Mouse (Mus musculus): ENCODE results near the gene Tlk1. TPM values are rescaled to one million over a fixed set of nuclear protein-coding genes. Genes with fewer than 3 reads are reported as not detected.

Tlk1 gene
- 9.1 TPM for polyA plus RNA-seq (2015; fragmentation: Illumina TruSeq; extraction: RNeasy Lipid Tissue Mini Kit (QIAGEN cat#74804); ENCODE audit: insufficient read depth, low read depth, low replicate concordance)

DNA sequence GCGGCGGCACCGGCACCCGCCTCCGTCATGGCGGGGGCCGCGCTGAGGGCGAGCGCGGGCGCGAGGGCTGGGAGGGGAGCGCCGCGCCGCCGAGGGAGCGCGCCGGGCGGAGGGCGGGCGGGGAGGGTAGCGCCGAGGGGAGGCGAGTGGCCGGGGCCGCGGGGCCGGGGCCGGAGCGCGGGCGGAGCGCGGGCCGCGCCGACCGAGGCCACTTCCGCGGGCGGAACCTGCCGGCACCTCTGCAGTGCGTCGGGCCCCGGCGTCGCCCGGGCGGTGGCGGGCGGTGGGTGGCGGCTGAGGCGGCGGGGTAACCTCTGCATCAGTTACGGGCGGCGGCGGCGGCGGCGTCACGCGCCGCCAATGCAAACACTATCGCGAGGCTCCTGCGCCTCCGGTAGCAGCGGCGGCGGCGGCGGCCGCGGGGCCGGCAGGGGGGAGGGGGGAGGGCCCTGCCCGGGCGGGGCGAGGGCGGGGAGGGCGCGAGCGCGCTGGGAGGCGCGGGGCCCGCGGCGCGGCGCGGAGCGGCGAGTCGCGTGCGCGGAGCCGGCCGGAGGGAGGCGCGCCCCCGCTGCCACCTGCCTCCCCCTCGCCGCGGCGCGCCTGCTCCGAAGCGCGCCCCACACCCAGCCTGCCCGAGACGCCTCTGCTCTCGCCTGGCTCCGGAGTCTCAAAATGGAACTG is at the start of gene Tlk1:
Gene Tlk1 (minus strand): TSS at position 358 of the 681 bp plus-strand sequence.

Other genes with a start within 250 kb of the Tlk1 start
- 57.3 TPM for gene Gorasp2, start 164.2 kb downstream of the Tlk1 start, polyA plus RNA-seq (2015; fragmentation: Illumina TruSeq; extraction: RNeasy Lipid Tissue Mini Kit (QIAGEN cat#74804); ENCODE audit: insufficient read depth, low read depth, low replicate concordance)
- not detected for gene Gm26558, start 163.6 kb downstream of the Tlk1 start, polyA plus RNA-seq (2015; fragmentation: Illumina TruSeq; extraction: RNeasy Lipid Tissue Mini Kit (QIAGEN cat#74804); ENCODE audit: insufficient read depth, low read depth, low replicate concordance)
- 1.6 TPM for gene Dcaf17, start 229.6 kb upstream of the Tlk1 start, polyA plus RNA-seq (2015; fragmentation: Illumina TruSeq; extraction: RNeasy Lipid Tissue Mini Kit (QIAGEN cat#74804); ENCODE audit: insufficient read depth, low read depth, low replicate concordance)
- gene Mettl8, start 229.9 kb upstream of the Tlk1 start, polyA plus RNA-seq (2015; fragmentation: Illumina TruSeq; extraction: RNeasy Lipid Tissue Mini Kit (QIAGEN cat#74804); ENCODE audit: insufficient read depth, low read depth, low replicate concordance): 3.0 TPM